Mouse (Mus musculus) midbrain, postnatal 0 days (tissue): ENCODE results near the gene Necab2. TPM values are rescaled to one million over a fixed set of nuclear protein-coding genes. Genes with fewer than 3 reads are reported as not detected.

Experiments used
- ATAC-seq: fragments of 200-750 bp; cut with Nextera tagmentation; 2 replicates; pipeline ENCODE4 v1.8.0; 2017; ENCODE audit warnings: moderate number of reproducible peaks, mild to moderate bottlenecking, moderate TSS enrichment, moderate library complexity; ENCODE audit not compliant: low FRiP score
- DNase-seq: peaks from one replicate; pipeline ENCODE4 v3.0.0-alpha.2; 2015; ENCODE audit warnings: low spot score
- H3K27ac ChIP-seq: fragments of 300-500 bp; sonication (generic); 2 replicates; pipeline ENCODE4 v1.5.1; 2014; ENCODE audit warnings: low read depth, mild to moderate bottlenecking, low read length, mixed read lengths
- H3K27me3 ChIP-seq: fragments of 300-500 bp; sonication (generic); 2 replicates; pipeline ENCODE4 v1.6.1; 2014; ENCODE audit warnings: low read length, control low read depth, mixed read lengths; ENCODE audit not compliant: insufficient read depth
- H3K36me3 ChIP-seq: fragments of 300-500 bp; sonication (generic); 2 replicates; pipeline ENCODE4 v1.6.1; 2014; ENCODE audit warnings: low read length, control low read depth, mixed read lengths; ENCODE audit not compliant: insufficient read depth
- H3K4me1 ChIP-seq: fragments of 300-500 bp; sonication (generic); 2 replicates; pipeline ENCODE4 v1.6.1; 2014; ENCODE audit warnings: mild to moderate bottlenecking, control low read depth, antibody characterized with exemption, low read length, mixed read lengths; ENCODE audit not compliant: insufficient read depth
- H3K4me2 ChIP-seq: fragments of 300-500 bp; sonication (generic); 2 replicates; pipeline ENCODE4 v1.6.1; 2014; ENCODE audit warnings: low read depth, mild to moderate bottlenecking, low read length, mixed read lengths; ENCODE audit not compliant: poor library complexity, severe bottlenecking
- H3K4me3 ChIP-seq: fragments of 300-500 bp; sonication (generic); 2 replicates; pipeline ENCODE4 v1.5.1; 2014; ENCODE audit warnings: low read depth, mild to moderate bottlenecking, low read length, moderate library complexity
- H3K9ac ChIP-seq: fragments of 300-500 bp; sonication (generic); replicated peaks from 2 replicates; pipeline ENCODE4 v1.6.1; 2014; ENCODE audit warnings: mild to moderate bottlenecking, low read length, moderate library complexity, mixed read lengths; ENCODE audit not compliant: poor library complexity, severe bottlenecking
- H3K9me3 ChIP-seq: fragments of 300-500 bp; sonication (generic); 2 replicates; pipeline ENCODE4 v1.6.1; 2016; ENCODE audit warnings: low read length, control low read depth
- CTCF ChIP-seq: IDR thresholded peaks from 2 replicates; pipeline ENCODE4 v1.5.1; 2016; ENCODE audit warnings: antibody characterized with exemption, mild to moderate bottlenecking
- WGBS: fragments of 180-500 bp; shearing (Covaris S2); extraction: QIAGEN DNeasy Blood & Tissue Kit; methylation state at CpG from one replicate; pipeline ENCODE4 v1.1.7; 2014; 5-methylcytosine and 5-hydroxymethylcytosine counted together
- polyA plus RNA-seq: library from polyadenylated mRNA; unstranded; fragments of >200 nt; fragmentation: Nextera tagmentation; extraction: Ambion mirVana; gene quantifications from 2 replicates; pipeline ENCODE4 v1.2.1, GENCODE M21; 2015
- total RNA-seq: library from RNA; depleted of rRNA; stranded (reverse); fragments of >200 nt; gene quantifications from 2 replicates; pipeline ENCODE4 v1.2.3, GENCODE M21; 2014

Necab2 gene
- total and polyA plus RNA-seq, 2 experiments from 2014 or later = 76.6 to 119 TPM

DNA sequence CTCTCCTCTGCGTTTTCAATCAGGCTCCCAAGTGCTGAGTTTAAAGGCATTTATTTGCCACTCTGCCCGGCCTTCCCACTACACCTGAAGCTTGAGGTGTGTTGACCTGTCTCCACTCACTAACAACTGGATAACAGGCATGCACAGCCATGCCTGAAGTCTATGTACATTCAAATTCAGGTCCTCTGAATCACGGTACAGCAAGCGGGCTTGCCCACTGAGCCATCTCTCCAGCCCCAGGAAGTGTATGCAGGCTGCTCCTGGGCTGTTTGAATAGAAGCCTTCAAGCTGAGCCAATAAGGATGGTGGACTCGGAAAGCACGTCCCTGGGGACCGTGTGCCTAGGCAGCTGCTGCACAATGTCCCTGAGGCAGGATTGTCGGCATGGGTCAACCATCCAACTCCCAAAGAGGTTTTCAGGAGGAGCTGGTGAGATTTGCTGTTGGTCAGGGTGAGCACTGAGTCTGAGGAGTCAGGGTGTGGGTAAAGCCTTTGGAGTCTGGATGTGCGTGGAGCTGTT is 24.9 kb upstream of the Necab2 start:
- Histone ChIP-seq H3K4me3 (no peak overlapping the region), H3K9ac (no peak overlapping the region), H3K4me1 (no peaks in the 10 kb centered on the region), H3K36me3 (no peaks in the 10 kb centered on the region), H3K27ac (no peak overlapping the region), H3K4me2 (no peak overlapping the region), H3K9me3 (no peaks in the 10 kb centered on the region), H3K27me3 (no peaks in the 10 kb centered on the region)
- TF ChIP-seq CTCF = no peak
- no peak for DNase-seq
- no peak for ATAC-seq
- 52% methylated on average over 9 of the region's 9 CpGs for WGBS

DNA sequence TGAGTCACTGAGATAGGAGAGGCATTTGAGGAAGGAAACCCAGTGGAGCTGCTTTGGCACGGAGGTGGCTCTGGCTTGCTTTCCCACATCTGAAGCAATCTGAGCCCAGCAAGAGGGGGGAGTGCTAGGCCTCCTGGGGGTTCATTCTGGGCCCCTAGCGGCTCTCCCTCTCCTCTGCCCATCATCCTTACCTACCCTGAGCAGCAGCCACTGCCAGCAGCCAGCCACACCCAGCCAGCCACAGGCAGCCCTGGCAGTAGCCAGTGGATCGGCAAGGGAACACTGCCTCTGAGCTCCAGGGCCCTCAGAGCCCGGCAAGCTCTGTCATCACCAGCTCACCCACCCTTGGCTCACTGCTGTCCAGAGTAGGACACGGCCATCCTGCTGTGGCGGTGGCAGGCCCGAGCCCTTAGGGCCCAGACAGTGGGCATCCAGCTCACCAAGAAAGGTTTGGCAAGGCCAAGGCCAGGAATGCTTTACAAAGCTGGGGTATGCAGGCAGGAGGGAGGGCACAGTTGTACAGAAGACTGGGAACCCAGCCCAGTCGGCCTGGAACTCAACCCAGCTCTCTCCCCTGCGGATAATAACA is 24.3 kb upstream of the Necab2 start:
- no peak overlapping the region for H3K9ac ChIP-seq
- no peak for TF ChIP-seq CTCF
- 0 out of 2 replicates have a peak, but pooled peaks have one; percentile 36 for ATAC-seq
- H3K36me3 ChIP-seq = no peaks in the 10 kb centered on the region
- H3K4me2 ChIP-seq = no peak overlapping the region
- H3K9me3 ChIP-seq = no peaks in the 10 kb centered on the region
- no peak overlapping the region for H3K4me3 ChIP-seq
- H3K27me3 ChIP-seq = no peaks in the 10 kb centered on the region
- no peaks in the 10 kb centered on the region for H3K4me1 ChIP-seq
- 59% methylated on average over 9 of the region's 9 CpGs for WGBS
- H3K27ac ChIP-seq = no peak overlapping the region
- no peak for DNase-seq

DNA sequence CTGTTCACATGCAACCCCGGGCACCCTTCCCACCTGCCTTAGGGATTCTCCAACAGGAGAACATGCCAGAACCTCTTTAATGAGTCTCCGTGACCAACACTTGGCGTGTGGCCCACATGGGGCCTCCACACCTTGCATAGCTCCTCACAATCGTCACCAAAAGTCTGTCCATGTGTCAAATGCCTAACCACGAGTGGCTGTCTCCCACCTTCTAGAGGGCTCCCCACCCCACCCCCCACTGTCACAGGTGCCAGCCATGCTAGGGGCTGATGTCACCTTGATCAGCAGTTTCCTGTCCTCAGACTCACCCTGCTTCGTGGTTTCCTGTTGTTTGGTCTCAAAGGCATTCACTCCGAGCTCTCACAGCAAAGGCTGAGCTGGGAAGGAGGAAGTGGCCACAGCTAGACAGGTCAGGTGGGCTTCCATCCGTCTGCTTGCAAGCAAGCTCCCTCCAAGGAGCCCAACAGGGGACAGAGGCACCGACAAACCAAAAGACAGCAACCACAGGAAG is 22.8 kb upstream of the Necab2 start:
- Histone ChIP-seq H3K27me3 (no peaks in the 10 kb centered on the region), H3K4me2 (no peak overlapping the region), H3K9ac (no peak overlapping the region), H3K9me3 (no peaks in the 10 kb centered on the region), H3K27ac (no peak overlapping the region), H3K4me1 (no peaks in the 10 kb centered on the region), H3K4me3 (no peak overlapping the region), H3K36me3 (no peaks in the 10 kb centered on the region)
- no peak for DNase-seq
- WGBS = 70% methylated on average over 9 of the region's 9 CpGs
- no peak for TF ChIP-seq CTCF
- ATAC-seq = no peak

DNA sequence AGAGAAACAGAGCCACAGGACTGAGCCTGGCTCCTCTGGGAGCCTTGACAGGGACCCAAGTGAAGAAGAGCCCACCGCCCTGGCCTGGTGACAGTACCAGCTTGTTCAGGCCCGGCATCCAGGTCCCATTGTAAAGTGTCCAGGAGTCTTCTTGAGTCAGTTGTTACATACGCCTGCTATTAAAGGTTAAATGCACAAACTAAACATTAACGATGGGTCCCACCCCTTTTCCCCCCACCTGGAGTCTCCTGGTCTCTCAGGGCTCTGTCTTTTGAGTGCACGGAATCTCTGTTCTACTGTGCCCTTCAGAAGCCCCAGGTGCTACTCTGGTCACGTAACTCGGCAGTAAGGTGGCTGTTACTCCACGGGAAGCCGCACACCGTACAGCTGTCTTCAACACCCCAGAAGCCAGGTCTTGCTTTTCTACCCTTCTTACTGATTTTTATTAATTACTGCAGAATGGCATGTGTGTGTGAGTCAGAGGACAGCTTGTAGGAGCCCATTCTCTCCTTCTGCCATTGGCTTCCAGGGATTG is 22.3 kb upstream of the Necab2 start:
- 91% methylated on average over 10 of the region's 10 CpGs for WGBS
- no peak for TF ChIP-seq CTCF
- H3K27ac ChIP-seq = no peak overlapping the region

DNA sequence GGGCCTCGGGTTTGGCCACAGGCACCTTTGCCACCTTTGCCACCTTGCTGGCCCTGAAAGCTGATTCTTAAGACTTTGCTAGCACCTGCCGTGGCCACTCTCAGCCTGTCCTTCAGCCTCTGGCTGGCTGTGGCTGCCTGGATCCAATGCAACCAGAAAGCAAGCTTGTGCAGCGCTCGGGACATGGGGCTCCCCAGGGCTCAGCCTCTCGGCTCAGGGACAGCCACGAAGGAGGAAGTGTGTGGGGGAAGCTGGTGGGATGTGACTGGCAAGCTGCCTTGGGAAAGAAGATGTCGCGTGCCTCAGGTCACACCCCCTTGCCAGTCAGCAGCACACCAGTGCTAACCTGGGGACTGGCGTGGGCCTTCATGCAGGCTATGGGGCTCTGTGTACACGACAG is 21.8 kb upstream of the Necab2 start:
- 81% methylated on average over 10 of the region's 10 CpGs for WGBS
- no peak overlapping the region for H3K9ac ChIP-seq
- H3K36me3 ChIP-seq = no peaks in the 10 kb centered on the region
- H3K9me3 ChIP-seq = no peaks in the 10 kb centered on the region
- no peak for TF ChIP-seq CTCF
- DNase-seq (no peak), ATAC-seq (no peak)
- no peak overlapping the region for H3K4me3 ChIP-seq
- no peak overlapping the region for H3K27ac ChIP-seq
- H3K4me1 ChIP-seq = no peaks in the 10 kb centered on the region
- H3K4me2 ChIP-seq = no peak overlapping the region
- no peaks in the 10 kb centered on the region for H3K27me3 ChIP-seq

More for the DNA sequence above, 22.3 kb upstream of the Necab2 start:
- Histone ChIP-seq H3K9me3 (no peaks in the 10 kb centered on the region), H3K27me3 (no peaks in the 10 kb centered on the region), H3K4me1 (no peaks in the 10 kb centered on the region), H3K4me2 (no peak overlapping the region), H3K36me3 (no peaks in the 10 kb centered on the region), H3K9ac (no peak overlapping the region), H3K4me3 (no peak overlapping the region)
- ATAC-seq (no peak), DNase-seq (no peak)

DNA sequence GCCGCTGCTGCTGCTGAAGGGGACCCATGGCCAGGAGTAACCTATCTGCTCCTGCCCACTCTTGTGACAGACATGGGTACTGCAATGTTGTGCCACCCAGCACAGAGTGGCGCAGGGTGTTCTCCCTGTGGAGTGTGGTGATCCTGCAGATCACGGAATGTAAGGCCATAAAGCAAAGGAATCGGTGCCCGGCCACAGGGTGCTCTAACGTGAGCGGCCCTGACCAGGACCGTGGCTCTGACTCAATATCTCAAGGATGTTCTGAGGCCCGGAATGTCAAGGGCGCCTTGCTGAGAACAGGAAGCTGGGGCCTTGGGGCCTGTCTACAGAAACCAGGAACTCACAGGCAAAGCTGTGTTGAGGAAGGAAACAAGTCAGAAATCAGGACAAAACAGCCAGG is 21.0 kb upstream of the Necab2 start:
- no peak for DNase-seq
- WGBS = 82% methylated on average over 10 of the region's 10 CpGs
- Histone ChIP-seq H3K9me3 (no peaks in the 10 kb centered on the region), H3K27me3 (no peaks in the 10 kb centered on the region), H3K36me3 (no peaks in the 10 kb centered on the region), H3K4me2 (no peak overlapping the region), H3K4me1 (no peaks in the 10 kb centered on the region), H3K9ac (no peak overlapping the region), H3K27ac (no peak overlapping the region), H3K4me3 (no peak overlapping the region)
- no peak for ATAC-seq
- 0 out of 2 replicates have a peak, but pooled peaks have one; percentile 13 for TF ChIP-seq CTCF
